Mouse (Mus musculus) gastrocnemius, adult 18-20 months (tissue): Measurements from ENCODE around the gene Hoxc8. TPM values are rescaled to one million over a fixed set of nuclear protein-coding genes. Genes with fewer than 3 reads are reported as not detected.
A peak's percentile ranks its signal among the peaks of the same experiment; 100 is the strongest.

Experiments used
- DNase-seq: peaks from one replicate; pipeline ENCODE4 v3.0.0; 2021; ENCODE audit warnings: low spot score
- total RNA-seq, 2 experiments: library from RNA; stranded (reverse); gene quantifications; 2 replicates each; pipeline ENCODE4 v1.2.3; 2021

Gene Hoxc8
- total RNA-seq, 2 experiments from 2014 or later = 1.3 to 1.9 TPM

- peak; percentile 70 for DNase-seq
These were observed 8.8 kb upstream of the Hoxc8 start for GRCm38 (mm10) chr15:102981379-102982288.

DNA sequence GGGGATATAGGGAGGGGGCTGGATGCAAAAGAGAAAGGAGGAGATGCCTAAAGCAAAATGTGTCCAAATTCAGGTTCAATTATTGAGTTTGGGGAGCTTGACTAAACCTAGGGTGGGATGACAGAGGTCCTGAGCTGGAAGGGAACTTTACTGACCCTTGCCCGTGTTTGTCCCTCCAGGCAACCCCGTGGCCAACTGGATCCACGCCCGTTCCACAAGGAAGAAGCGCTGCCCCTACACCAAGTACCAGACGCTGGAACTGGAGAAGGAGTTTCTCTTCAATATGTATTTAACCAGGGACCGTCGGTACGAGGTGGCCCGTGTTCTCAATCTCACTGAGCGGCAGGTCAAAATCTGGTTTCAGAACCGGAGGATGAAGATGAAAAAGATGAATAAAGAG lies 6.7 kb upstream of the Hoxc8 start:
- no peak for DNase-seq

GRCm38 (mm10) chr15:102984521-102984920 lies 5.9 kb upstream of the Hoxc8 start:
- DNase-seq = no peak

GRCm38 (mm10) chr15:102984925-102985324 lies 5.5 kb upstream of the Hoxc8 start:
- no peak for DNase-seq

DNA sequence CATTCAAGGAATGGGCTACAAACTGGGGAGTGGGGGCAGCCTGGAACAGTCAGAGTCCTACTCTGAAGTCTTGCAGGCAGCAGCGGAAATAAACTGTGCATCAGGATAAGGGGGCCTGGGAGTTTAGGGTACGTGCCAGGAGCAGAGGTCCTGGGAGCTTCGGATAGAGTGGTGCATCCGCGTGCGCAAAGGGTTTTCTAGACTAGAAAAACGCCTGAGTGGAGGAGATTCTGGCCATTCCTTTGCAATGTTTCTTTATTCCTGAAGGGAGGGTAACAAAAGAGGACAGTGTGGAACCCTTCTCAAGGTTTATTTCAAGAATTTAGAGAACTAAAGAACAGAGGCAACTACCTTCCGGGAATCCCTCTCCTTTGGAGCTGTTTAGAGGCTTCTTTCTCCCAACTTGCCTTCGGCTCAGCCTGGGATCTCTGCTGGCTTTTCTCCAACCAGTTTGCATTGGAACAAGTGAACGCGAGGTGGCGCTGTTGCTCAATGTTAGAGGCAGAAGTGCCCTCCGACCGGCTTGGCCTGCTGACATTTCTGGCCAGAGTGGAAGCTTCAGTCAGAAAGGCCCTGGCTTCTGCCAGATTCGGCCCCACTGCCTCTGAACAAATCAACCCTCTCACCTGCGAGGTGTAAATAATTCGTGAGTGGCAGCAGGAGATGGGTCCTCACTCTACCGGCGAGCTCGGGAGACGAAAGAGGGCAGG lies 3.1 kb upstream of the Hoxc8 start:
- peak; percentile 97 for DNase-seq

DNA sequence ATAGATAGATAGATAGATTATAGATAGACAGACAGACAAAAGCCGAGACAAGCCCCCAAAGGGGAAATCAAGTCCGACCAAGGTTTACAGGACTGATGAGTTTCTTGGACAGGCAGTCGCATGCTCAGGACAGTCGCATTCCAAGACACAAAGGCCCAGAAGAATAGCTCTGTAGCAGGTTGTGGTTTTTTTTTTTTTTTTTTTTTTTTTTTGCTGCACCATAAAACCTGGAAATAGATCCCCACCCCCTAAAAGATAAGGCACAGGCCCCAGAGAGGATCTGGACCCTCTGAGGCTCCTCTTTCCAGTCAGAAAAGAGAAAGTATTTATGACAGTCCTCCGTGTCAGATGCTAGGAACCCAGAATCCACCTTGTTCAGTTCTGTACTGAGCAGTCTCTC lies 2.3 kb upstream of the Hoxc8 start:
- DNase-seq = no peak

DNA sequence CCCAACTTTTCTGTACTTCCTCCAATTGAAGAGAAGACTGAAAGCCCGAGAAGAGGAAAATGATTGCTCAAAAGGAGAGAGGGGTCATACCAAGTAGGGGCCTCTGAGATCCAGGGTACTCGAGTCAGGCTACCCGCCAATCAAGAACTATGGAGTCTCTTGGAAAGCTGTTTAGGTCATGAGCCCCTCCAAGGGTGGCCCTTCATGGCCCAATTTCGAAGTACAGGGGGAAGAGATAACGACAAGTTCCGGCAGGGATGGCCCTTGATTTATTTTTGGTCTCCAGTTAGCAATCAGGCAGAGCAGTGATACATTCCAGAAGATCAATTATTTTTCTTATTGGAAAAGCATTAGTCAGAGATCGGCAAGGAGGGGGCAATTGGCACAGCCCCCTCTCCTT lies 1.4 kb downstream of the Hoxc8 start:
- no peak for DNase-seq

- no peak for DNase-seq
These were observed 1.8 kb downstream of the Hoxc8 start for GRCm38 (mm10) chr15:102992206-102992605.

DNA sequence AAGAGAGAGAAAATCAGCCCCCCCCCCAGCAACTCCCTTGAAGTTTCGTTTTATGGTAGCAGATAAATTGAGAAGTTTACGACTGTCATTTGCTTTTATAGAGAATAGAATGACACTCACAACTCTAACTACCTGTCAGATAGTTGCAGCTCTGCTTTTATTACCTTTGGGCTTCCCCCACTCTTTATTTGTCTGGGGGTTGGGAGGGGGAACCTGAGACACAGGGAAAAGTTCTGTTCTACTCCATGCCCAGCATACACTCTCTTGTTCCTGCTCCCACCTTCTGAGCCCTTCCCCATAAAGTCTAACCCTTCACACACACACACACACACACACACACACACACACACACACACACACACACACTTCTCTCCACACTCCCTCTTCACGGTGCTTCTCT lies 2.5 kb downstream of the Hoxc8 start:
- no peak for DNase-seq

GRCm38 (mm10) chr15:102996548-102996947 lies 6.1 kb downstream of the Hoxc8 start:
- no peak for DNase-seq

GRCm38 (mm10) chr15:102997431-102997830 lies 7.0 kb downstream of the Hoxc8 start:
- DNase-seq = no peak

GRCm38 (mm10) chr15:102997939-102998355 lies 7.5 kb downstream of the Hoxc8 start, which contains the start of gene Hoxc6:
Gene Hoxc6, plus strand, starts transcription at chr15:102998257.
- DNase-seq = no peak

DNA sequence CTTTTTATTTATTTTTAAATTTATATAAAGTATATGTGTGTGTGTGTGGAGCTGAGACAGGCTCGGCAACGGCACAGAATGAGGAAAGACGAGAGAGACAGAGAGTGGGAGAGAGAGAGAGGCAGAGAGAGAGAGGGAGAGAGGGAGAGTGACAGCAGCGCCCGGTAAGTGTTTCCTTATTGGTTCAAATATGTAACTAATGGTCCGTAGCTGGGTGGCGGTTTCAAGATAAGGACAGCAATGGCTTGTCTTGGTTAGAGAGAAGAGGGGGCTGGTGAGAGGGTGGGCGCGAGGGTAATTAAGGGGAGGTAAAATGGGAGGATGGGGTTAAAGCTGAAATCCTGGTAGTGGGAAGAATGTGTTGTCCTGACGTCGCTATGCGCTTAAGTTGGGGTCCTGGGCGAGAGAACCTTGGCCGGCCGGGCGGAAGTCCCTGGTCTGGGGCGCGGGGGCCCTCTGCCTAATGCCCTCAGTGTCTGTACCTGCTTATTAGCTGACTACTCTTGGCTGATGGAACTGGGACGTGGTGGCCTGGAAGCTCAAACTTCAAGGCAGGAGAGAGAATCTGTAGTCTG lies 8.3 kb downstream of the Hoxc8 start:
- DNase-seq = no peak

DNA sequence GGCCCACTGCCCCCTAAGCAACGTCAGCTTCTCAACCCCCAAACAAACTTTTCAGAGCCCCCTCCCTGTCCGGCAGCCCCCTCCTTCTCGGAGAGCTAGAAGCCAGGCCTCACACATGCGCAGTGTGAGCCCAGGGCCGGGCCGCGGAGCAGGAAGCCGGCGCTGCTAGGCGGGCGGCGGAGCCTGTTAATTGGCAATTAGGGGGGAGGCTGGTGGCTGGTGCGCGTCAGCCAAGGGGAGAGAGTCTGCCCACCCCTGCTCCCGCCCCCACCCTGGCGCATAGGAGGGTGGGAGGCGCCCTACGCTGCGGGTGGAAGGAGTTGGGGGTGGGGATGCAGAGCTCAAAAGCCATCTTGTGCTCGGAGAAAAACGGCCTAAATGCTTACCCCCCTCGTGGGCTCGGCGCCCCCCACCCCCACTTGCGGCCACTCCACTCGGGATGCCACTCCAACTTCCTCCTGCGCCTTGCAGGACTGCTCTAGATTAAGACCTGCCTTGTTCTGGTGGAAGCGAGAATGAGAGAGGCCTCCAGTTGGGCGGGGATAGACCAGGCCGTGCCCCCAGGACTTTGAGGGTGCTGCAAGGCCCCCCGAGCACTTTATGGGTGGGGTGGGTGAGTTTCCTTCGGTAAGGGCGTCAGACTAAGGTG lies 8.9 kb downstream of the Hoxc8 start:
- peak; percentile 89 for DNase-seq

GRCm38 (mm10) chr15:102999955-103000354 lies 9.5 kb downstream of the Hoxc8 start:
- no peak for DNase-seq

- DNase-seq = no peak
These were observed 10.1 kb downstream of the Hoxc8 start for GRCm38 (mm10) chr15:103000501-103000901.

GRCm38 (mm10) chr15:103001370-103001769 lies 11.0 kb downstream of the Hoxc8 start:
- DNase-seq = no peak

DNA sequence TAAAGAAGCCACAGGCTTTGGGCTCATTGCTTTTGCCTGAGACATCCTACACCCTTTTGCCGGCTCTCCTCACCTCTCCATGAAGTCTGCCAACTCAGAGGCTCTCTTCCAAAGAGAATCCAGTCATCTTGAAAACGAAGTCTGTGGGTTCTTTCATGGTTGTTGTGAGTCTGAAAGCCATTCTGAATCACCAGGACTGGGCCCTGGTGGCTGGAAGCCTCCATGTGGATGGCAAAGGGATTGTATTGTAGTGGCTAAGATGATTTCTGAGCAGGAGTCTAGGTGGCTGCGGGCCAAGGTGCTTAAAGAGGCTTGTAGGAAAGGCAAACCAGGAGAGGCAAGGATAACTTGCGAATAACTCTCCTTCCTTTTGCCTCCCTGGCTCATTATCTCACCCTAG lies 11.7 kb downstream of the Hoxc8 start:
- DNase-seq = no peak

- no peak for DNase-seq
These were observed 12.5 kb downstream of the Hoxc8 start for GRCm38 (mm10) chr15:103002821-103003448.

GRCm38 (mm10) chr15:103005308-103005707 lies 14.9 kb downstream of the Hoxc8 start:
- DNase-seq = peak; percentile 64

DNA sequence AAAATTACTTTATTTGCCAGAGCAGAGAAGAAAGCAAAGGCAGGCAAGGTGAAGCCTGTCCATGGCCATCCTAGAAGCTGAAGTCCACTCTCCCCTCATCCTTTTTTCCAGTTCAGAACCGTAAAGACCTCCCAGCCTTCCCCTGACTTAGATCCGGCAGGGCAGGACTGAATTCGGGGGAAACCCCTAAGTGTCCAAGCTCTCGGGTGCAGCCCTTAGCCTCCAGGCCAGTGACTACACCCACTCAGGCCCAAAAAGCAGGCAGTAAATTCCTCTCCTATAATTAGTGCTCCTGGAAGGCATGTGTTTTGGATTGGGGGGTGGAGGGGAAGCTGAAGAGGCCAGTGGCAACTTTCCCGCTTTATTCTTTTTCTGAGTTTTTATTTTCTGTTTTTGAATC lies 15.4 kb downstream of the Hoxc8 start:
- DNase-seq = no peak
